Mouse (Mus musculus): ENCODE measurements at regions not wholly inside any gene's neighbourhood (a gene's known extent, or its start where the extent isn't known, plus 50 kb on each side); places are given as distances from the start of the nearest gene placed in this dataset.
A peak's percentile ranks its signal among the peaks of the same experiment; 100 is the strongest.

GRCm38 (mm10) chr14:69107796-69108195 is 186.3 kb downstream of the Synb start:
- Histone ChIP-seq H3K9ac (ENCODE audit: low read depth, low read length) (no peak overlapping the region), H3K79me2 (ENCODE audit: control insufficient read depth, insufficient read depth, low read length) (no peaks in the 10 kb centered on the region), H3K36me3 (ENCODE audit: control insufficient read depth, insufficient read depth, low read length) (no peaks in the 10 kb centered on the region), H3K27me3 (ENCODE audit: control insufficient read depth, insufficient read depth, low read length) (no peaks in the 10 kb centered on the region), H3K27ac (replicated peaks; ENCODE audit: insufficient read depth, low read depth, low read length) (no peak overlapping the region), H3K4me3 (ENCODE audit: insufficient read depth, low read depth, low read length) (no peak overlapping the region), H3K4me1 (ENCODE audit: control insufficient read depth, insufficient read depth, low read length) (no peaks in the 10 kb centered on the region)
- DNase-seq (ENCODE audit: extremely low read depth, low read depth, low spot score), result no peak
- WGBS, result 83% methylated on average over 5 of the region's 5 CpGs
- no peak for TF ChIP-seq CTCF (IDR thresholded peaks at IDR 0.05; ENCODE audit: low read depth, low read length)
- no peak for TF ChIP-seq POLR2A (IDR thresholded peaks at IDR 0.05; ENCODE audit: extremely low read depth, insufficient read depth, low read length)

GRCm38 (mm10) chr14:69104646-69105045 is 189.5 kb downstream of the Synb start:
- TF ChIP-seq POLR2A (IDR thresholded peaks at IDR 0.05; ENCODE audit: extremely low read depth, insufficient read depth, low read length) (no peak), CTCF (IDR thresholded peaks at IDR 0.05; ENCODE audit: low read depth, low read length) (no peak)
- 83% methylated on average over 4 of the region's 4 CpGs for WGBS
- no peak overlapping the region for H3K4me3 ChIP-seq (ENCODE audit: insufficient read depth, low read depth, low read length)
- no peaks in the 10 kb centered on the region for H3K27me3 ChIP-seq (ENCODE audit: control insufficient read depth, insufficient read depth, low read length)
- H3K9ac ChIP-seq (ENCODE audit: low read depth, low read length), result no peak overlapping the region
- no peak overlapping the region for H3K27ac ChIP-seq (replicated peaks; ENCODE audit: insufficient read depth, low read depth, low read length)
- H3K4me1 ChIP-seq (ENCODE audit: control insufficient read depth, insufficient read depth, low read length), result no peaks in the 10 kb centered on the region
- no peak for DNase-seq (ENCODE audit: extremely low read depth, low read depth, low spot score)
- no peaks in the 10 kb centered on the region for H3K36me3 ChIP-seq (ENCODE audit: control insufficient read depth, insufficient read depth, low read length)
- no peaks in the 10 kb centered on the region for H3K79me2 ChIP-seq (ENCODE audit: control insufficient read depth, insufficient read depth, low read length)

GRCm38 (mm10) chr14:69103371-69104009 is 190.6 kb downstream of the Synb start:
- TF ChIP-seq POLR2A (IDR thresholded peaks at IDR 0.05; ENCODE audit: extremely low read depth, insufficient read depth, low read length) (no peak), CTCF (IDR thresholded peaks at IDR 0.05; ENCODE audit: low read depth, low read length) (no peak)
- no peaks in the 10 kb centered on the region for H3K4me1 ChIP-seq (ENCODE audit: control insufficient read depth, insufficient read depth, low read length)
- no peaks in the 10 kb centered on the region for H3K79me2 ChIP-seq (ENCODE audit: control insufficient read depth, insufficient read depth, low read length)
- peak; percentile 5 for DNase-seq (ENCODE audit: extremely low read depth, low read depth, low spot score)
- no peaks in the 10 kb centered on the region for H3K36me3 ChIP-seq (ENCODE audit: control insufficient read depth, insufficient read depth, low read length)
- WGBS, result 36% methylated on average over 6 of the region's 6 CpGs
- H3K27ac ChIP-seq (replicated peaks; ENCODE audit: insufficient read depth, low read depth, low read length), result no peak overlapping the region
- H3K4me3 ChIP-seq (ENCODE audit: insufficient read depth, low read depth, low read length), result no peak overlapping the region
- no peak overlapping the region for H3K9ac ChIP-seq (ENCODE audit: low read depth, low read length)
- no peaks in the 10 kb centered on the region for H3K27me3 ChIP-seq (ENCODE audit: control insufficient read depth, insufficient read depth, low read length)

GRCm38 (mm10) chr14:69100866-69101265 is 193.2 kb downstream of the Synb start:
- no peak for TF ChIP-seq POLR2A (IDR thresholded peaks at IDR 0.05; ENCODE audit: extremely low read depth, insufficient read depth, low read length)
- no peak for TF ChIP-seq CTCF (IDR thresholded peaks at IDR 0.05; ENCODE audit: low read depth, low read length)
- WGBS, result 81% methylated on average over 5 of the region's 5 CpGs

GRCm38 (mm10) chr14:69095599-69095998 is 198.5 kb downstream of the Synb start:
- WGBS, result 79% methylated on average over 3 of the region's 3 CpGs
- DNase-seq (ENCODE audit: extremely low read depth, low read depth, low spot score), result no peak
- H3K4me1 ChIP-seq (ENCODE audit: control insufficient read depth, insufficient read depth, low read length), result no peaks in the 10 kb centered on the region
- TF ChIP-seq POLR2A (IDR thresholded peaks at IDR 0.05; ENCODE audit: extremely low read depth, insufficient read depth, low read length), result no peak
- no peak for TF ChIP-seq CTCF (IDR thresholded peaks at IDR 0.05; ENCODE audit: low read depth, low read length)
- H3K36me3 ChIP-seq (ENCODE audit: control insufficient read depth, insufficient read depth, low read length), result no peaks in the 10 kb centered on the region
- no peaks in the 10 kb centered on the region for H3K27me3 ChIP-seq (ENCODE audit: control insufficient read depth, insufficient read depth, low read length)
- no peaks in the 10 kb centered on the region for H3K79me2 ChIP-seq (ENCODE audit: control insufficient read depth, insufficient read depth, low read length)
- no peak overlapping the region for H3K4me3 ChIP-seq (ENCODE audit: insufficient read depth, low read depth, low read length)
- no peak overlapping the region for H3K27ac ChIP-seq (replicated peaks; ENCODE audit: insufficient read depth, low read depth, low read length)
- H3K9ac ChIP-seq (ENCODE audit: low read depth, low read length), result no peak overlapping the region

More at GRCm38 (mm10) chr14:69100866-69101265, 193.2 kb downstream of the Synb start:
- H3K36me3 ChIP-seq (ENCODE audit: control insufficient read depth, insufficient read depth, low read length), result no peaks in the 10 kb centered on the region
- H3K27ac ChIP-seq (replicated peaks; ENCODE audit: insufficient read depth, low read depth, low read length), result no peak overlapping the region
- no peak for DNase-seq (ENCODE audit: extremely low read depth, low read depth, low spot score)
- no peaks in the 10 kb centered on the region for H3K79me2 ChIP-seq (ENCODE audit: control insufficient read depth, insufficient read depth, low read length)
- H3K4me1 ChIP-seq (ENCODE audit: control insufficient read depth, insufficient read depth, low read length), result no peaks in the 10 kb centered on the region
- H3K27me3 ChIP-seq (ENCODE audit: control insufficient read depth, insufficient read depth, low read length), result no peaks in the 10 kb centered on the region
- no peak overlapping the region for H3K9ac ChIP-seq (ENCODE audit: low read depth, low read length)
- H3K4me3 ChIP-seq (ENCODE audit: insufficient read depth, low read depth, low read length), result no peak overlapping the region
